Mouse (Mus musculus): Measurements from ENCODE around the gene Dnajc17. TPM values are rescaled to one million over a fixed set of nuclear protein-coding genes. Genes with fewer than 3 reads are reported as not detected.

The Dnajc17 gene
- total and polyA plus RNA-seq, 3 experiments, result 2.5 to 10.1 (median 9.3) TPM

GRCm38 (mm10) chr2:119156081-119156680 is 52.4 kb downstream of the Dnajc17 start:
- Histone ChIP-seq H3K27ac (peak overlapping the region; percentile 76), H3K4me3 (peak overlapping the region; percentile 100), H3K9ac (ENCODE audit: low read depth, low read length) (peak overlapping the region; percentile 75), H3K79me2 (replicated peaks; ENCODE audit: control insufficient read depth, insufficient read depth, low read length) (no peaks in the 10 kb centered on the region), H3K36me3 (ENCODE audit: control insufficient read depth, insufficient read depth, low read length) (peaks cover 3% of the 10 kb centered on the region; the same call in 1 of the 2 replicates), H3K27me3 (ENCODE audit: control insufficient read depth, insufficient read depth, low read length) (no peaks in the 10 kb centered on the region), H3K4me1 (ENCODE audit: control insufficient read depth, insufficient read depth, low read length) (peaks cover 6% of the 10 kb centered on the region)
- no peak for TF ChIP-seq EP300 (IDR thresholded peaks at IDR 0.05; ENCODE audit: insufficient read depth, low read depth, low read length)
- no peak for TF ChIP-seq CTCF (IDR thresholded peaks at IDR 0.05)
- no peak for TF ChIP-seq POLR2A (IDR thresholded peaks at IDR 0.05; ENCODE audit: insufficient read depth, low read depth, low read length)
- intact Hi-C loops (cut with DNase I), result no loop called here
- no peak for DNase-seq
- WGBS, result 2% methylated on average over 34 of the region's 34 CpGs

DNA sequence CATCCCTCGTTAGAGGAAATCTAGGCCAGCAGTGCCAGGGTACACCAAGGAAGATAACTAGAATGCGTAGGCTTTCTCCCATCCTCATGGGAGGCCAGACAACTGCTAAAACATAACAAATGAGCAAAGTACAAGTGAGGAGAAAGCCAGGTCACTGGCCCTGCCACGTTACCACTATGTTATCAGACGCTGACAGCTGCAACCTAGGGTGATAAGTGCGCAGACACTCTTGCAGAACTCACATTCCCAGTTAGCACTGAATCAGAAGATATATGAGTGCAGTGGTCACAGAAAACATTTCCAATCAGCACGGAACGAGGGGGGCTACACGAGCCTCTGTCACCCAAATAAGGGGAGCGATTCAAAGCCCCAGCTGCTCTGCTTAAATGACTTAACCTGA is 53.2 kb downstream of the Dnajc17 start:
- Histone ChIP-seq H3K27ac (no peak overlapping the region), H3K9ac (ENCODE audit: low read depth, low read length) (no peak overlapping the region)
- intact Hi-C loops (cut with DNase I), result no loop called here

GRCm38 (mm10) chr2:119154683-119155082 is 53.9 kb downstream of the Dnajc17 start:
- Histone ChIP-seq H3K27ac (no peak overlapping the region), H3K9ac (ENCODE audit: low read depth, low read length) (no peak overlapping the region), H3K4me1 (ENCODE audit: control insufficient read depth, insufficient read depth, low read length) (peaks cover 6% of the 10 kb centered on the region), H3K4me3 (no peak overlapping the region), H3K79me2 (replicated peaks; ENCODE audit: control insufficient read depth, insufficient read depth, low read length) (no peaks in the 10 kb centered on the region), H3K36me3 (ENCODE audit: control insufficient read depth, insufficient read depth, low read length) (peaks cover 3% of the 10 kb centered on the region; the same call in 1 of the 2 replicates), H3K27me3 (ENCODE audit: control insufficient read depth, insufficient read depth, low read length) (no peaks in the 10 kb centered on the region)
- TF ChIP-seq POLR2A (IDR thresholded peaks at IDR 0.05; ENCODE audit: insufficient read depth, low read depth, low read length) (no peak), EP300 (IDR thresholded peaks at IDR 0.05; ENCODE audit: insufficient read depth, low read depth, low read length) (no peak), CTCF (IDR thresholded peaks at IDR 0.05) (no peak)
- no peak for DNase-seq
- intact Hi-C loops (cut with DNase I), result loop anchor here (5.0 kb wide), 1 partner anchor 42 kb away; the partner anchor contains the start of gene Rad51
- 76% methylated on average over 2 of the region's 2 CpGs for WGBS

More for the DNA sequence above, 53.2 kb downstream of the Dnajc17 start:
- Histone ChIP-seq H3K4me1 (ENCODE audit: control insufficient read depth, insufficient read depth, low read length) (peaks cover 6% of the 10 kb centered on the region), H3K27me3 (ENCODE audit: control insufficient read depth, insufficient read depth, low read length) (no peaks in the 10 kb centered on the region), H3K36me3 (ENCODE audit: control insufficient read depth, insufficient read depth, low read length) (peaks cover 3% of the 10 kb centered on the region; the same call in 1 of the 2 replicates), H3K4me3 (peak overlapping the region; percentile 100; the same call in 1 of the 2 replicates), H3K79me2 (replicated peaks; ENCODE audit: control insufficient read depth, insufficient read depth, low read length) (no peaks in the 10 kb centered on the region)
- no peak for TF ChIP-seq EP300 (IDR thresholded peaks at IDR 0.05; ENCODE audit: insufficient read depth, low read depth, low read length)
- no peak for TF ChIP-seq POLR2A (IDR thresholded peaks at IDR 0.05; ENCODE audit: insufficient read depth, low read depth, low read length)
- TF ChIP-seq CTCF (IDR thresholded peaks at IDR 0.05), result no peak
- no peak for DNase-seq
- 36% methylated on average over 9 of the region's 9 CpGs for WGBS

- H3K27me3 ChIP-seq (ENCODE audit: control insufficient read depth, insufficient read depth, low read length), result no peaks in the 10 kb centered on the region
- 39% methylated on average over 6 of the region's 6 CpGs for WGBS
- intact Hi-C loops (cut with DNase I), result loop anchor here (5.0 kb wide), 1 partner anchor 40 kb away; the partner anchor contains the start of gene Rad51
- DNase-seq, result no peak
- H3K9ac ChIP-seq (ENCODE audit: low read depth, low read length), result no peak overlapping the region
- peaks cover 6% of the 10 kb centered on the region for H3K4me1 ChIP-seq (ENCODE audit: control insufficient read depth, insufficient read depth, low read length)
- H3K79me2 ChIP-seq (replicated peaks; ENCODE audit: control insufficient read depth, insufficient read depth, low read length), result no peaks in the 10 kb centered on the region
- H3K27ac ChIP-seq, result no peak overlapping the region
- TF ChIP-seq CTCF (IDR thresholded peaks at IDR 0.05) (no peak), EP300 (IDR thresholded peaks at IDR 0.05; ENCODE audit: insufficient read depth, low read depth, low read length) (no peak), POLR2A (IDR thresholded peaks at IDR 0.05; ENCODE audit: insufficient read depth, low read depth, low read length) (no peak)
- H3K36me3 ChIP-seq (ENCODE audit: control insufficient read depth, insufficient read depth, low read length), result peaks cover 3% of the 10 kb centered on the region; the same call in 1 of the 2 replicates
- no peak overlapping the region for H3K4me3 ChIP-seq
These were observed 56.3 kb downstream of the Dnajc17 start for GRCm38 (mm10) chr2:119152255-119152654.

DNA sequence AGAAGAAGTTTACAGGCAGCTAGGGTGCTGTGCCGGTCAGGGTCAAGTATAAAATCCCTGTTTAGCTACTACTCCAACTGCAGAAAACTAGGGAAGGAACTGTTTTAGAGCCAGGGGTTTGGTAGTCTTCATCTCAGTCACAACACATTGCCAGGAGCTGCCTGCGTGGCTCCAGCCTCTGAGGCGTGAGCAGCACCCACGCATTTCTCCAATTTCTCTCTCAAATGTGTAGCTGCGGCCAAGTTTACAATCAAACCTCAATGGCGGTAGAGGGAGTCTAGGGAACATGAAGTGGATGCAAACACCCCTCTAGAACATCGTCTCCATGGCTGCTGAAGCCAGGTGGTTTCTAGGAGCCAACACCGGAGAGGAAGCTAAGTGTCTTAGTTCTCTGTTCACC is 60.8 kb downstream of the Dnajc17 start:
- TF ChIP-seq POLR2A (IDR thresholded peaks at IDR 0.05; ENCODE audit: insufficient read depth, low read depth, low read length), result no peak
- TF ChIP-seq CTCF (IDR thresholded peaks at IDR 0.05), result no peak
- WGBS, result 86% methylated on average over 8 of the region's 8 CpGs
- H3K27ac ChIP-seq, result no peak overlapping the region
- H3K9ac ChIP-seq (ENCODE audit: low read depth, low read length), result no peak overlapping the region
- no peaks in the 10 kb centered on the region for H3K36me3 ChIP-seq (ENCODE audit: control insufficient read depth, insufficient read depth, low read length)
- DNase-seq, result no peak
- intact Hi-C loops (cut with DNase I), result no loop called here
- no peaks in the 10 kb centered on the region for H3K79me2 ChIP-seq (replicated peaks; ENCODE audit: control insufficient read depth, insufficient read depth, low read length)
- H3K27me3 ChIP-seq (ENCODE audit: control insufficient read depth, insufficient read depth, low read length), result no peaks in the 10 kb centered on the region
- H3K4me3 ChIP-seq, result no peak overlapping the region
- H3K4me1 ChIP-seq (ENCODE audit: control insufficient read depth, insufficient read depth, low read length), result no peaks in the 10 kb centered on the region

- H3K36me3 ChIP-seq (ENCODE audit: control insufficient read depth, insufficient read depth, low read length), result no peaks in the 10 kb centered on the region
These were observed 61.4 kb downstream of the Dnajc17 start for GRCm38 (mm10) chr2:119147160-119147678.

More at GRCm38 (mm10) chr2:119147160-119147678, 61.4 kb downstream of the Dnajc17 start:
- peak; percentile 12 to 29 for DNase-seq
- intact Hi-C loops (cut with DNase I), result no loop called here
- no peak overlapping the region for H3K9ac ChIP-seq (ENCODE audit: low read depth, low read length)
- TF ChIP-seq POLR2A (IDR thresholded peaks at IDR 0.05; ENCODE audit: insufficient read depth, low read depth, low read length) (no peak), CTCF (IDR thresholded peaks at IDR 0.05) (no peak), EP300 (IDR thresholded peaks at IDR 0.05; ENCODE audit: insufficient read depth, low read depth, low read length) (no peak)
- H3K4me3 ChIP-seq, result no peak overlapping the region
- no peaks in the 10 kb centered on the region for H3K79me2 ChIP-seq (replicated peaks; ENCODE audit: control insufficient read depth, insufficient read depth, low read length)
- WGBS, result 66% methylated on average over 22 of the region's 22 CpGs
- no peak overlapping the region for H3K27ac ChIP-seq
- no peaks in the 10 kb centered on the region for H3K27me3 ChIP-seq (ENCODE audit: control insufficient read depth, insufficient read depth, low read length)
- H3K4me1 ChIP-seq (ENCODE audit: control insufficient read depth, insufficient read depth, low read length), result no peaks in the 10 kb centered on the region
